Mouse (Mus musculus): ENCODE results near the gene Sema5b.

DNA sequence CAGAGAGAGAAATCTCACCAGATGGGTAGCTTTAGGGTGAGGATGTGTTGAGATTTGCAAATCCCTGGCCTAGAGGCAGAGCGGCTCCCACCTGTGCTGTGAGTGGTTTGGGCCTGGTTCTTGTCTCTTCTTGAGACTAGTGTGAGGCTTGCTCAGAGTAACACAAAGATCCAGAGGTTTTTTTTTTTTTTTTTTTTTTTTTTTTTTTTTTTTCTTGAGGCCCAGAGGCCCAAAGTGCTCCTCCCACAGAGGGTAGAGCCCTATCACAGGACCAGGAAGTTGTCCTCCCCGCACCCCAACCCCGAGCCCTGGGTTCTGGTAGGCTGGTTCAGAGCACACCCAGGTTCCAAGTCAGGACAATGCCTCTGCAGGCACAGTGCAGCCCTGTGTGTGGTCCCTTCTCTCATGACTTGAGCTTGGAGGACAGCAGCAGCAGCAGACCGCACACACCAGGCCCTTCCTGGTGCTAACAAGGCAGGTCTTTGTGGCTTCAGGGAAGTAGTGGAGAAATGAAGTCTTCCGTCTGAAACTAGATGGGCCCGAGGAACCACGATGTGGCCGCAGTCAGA is 44.3 kb downstream of the Sema5b start:
- TF ChIP-seq CTCF (IDR thresholded peaks at IDR 0.05; ENCODE audit: insufficient read depth, low read depth, low read length) (no peak), POLR2A (IDR thresholded peaks at IDR 0.05; ENCODE audit: insufficient read depth, low read depth, low read length) (no peak)
